Mouse (Mus musculus) urinary bladder, adult 18-20 months (tissue): ENCODE data around the gene Lcn4.

Experiments
- DNase-seq, 2 experiments: peaks; one replicate each; pipeline ENCODE4 v3.0.0; 2022; ENCODE audit warnings: low spot score in 2 of 2, mixed read lengths in 2 of 2

Gene Lcn4

DNA sequence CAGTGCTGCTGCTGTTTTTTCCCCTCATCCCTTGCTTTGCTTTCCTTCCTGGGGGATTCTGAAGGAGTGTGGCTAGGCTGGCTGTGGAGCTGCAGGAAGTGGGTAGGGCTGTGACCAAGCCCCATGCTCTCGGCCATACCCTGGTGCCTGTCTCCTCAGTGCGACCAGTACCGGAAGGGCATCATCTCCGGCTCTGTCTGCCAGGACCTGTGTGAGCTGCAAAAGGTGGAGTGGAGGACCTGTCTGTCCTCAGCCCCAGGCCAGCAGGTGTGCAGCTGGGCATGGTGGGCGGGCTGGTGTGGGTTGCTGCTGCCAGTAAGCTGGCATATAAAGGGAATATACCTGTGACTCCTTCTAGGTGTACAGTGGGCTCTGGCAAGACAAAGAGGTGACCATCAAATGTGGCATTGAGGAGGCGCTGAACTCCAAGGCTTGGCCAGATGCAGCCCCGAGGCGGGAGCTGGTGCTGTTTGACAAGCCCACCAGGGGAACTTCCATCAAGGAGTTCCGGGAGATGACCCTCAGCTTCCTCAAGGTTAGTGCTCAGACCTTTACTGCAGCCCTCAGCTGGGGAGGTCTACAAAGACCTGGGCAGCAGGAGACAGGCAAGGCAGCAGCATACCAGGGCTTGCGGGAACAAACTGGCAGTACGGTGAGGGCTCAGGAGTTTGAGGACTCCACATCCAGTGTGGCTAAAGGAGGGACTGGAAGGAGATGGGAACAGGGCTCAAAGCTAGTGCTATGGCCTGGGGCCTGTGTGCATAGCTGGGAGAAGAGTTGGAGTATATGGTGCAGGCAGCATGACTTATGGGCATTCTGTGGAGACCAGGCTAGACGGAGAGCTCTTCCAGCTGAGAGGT lies 36.2 kb downstream of the Lcn4 start:
- DNase-seq = no peak

GRCm38 (mm10) chr2:26633953-26634530 lies 37.0 kb downstream of the Lcn4 start:
- DNase-seq = no peak

- no peak for DNase-seq
These were observed 38.3 kb downstream of the Lcn4 start for GRCm38 (mm10) chr2:26632541-26633395.

DNA sequence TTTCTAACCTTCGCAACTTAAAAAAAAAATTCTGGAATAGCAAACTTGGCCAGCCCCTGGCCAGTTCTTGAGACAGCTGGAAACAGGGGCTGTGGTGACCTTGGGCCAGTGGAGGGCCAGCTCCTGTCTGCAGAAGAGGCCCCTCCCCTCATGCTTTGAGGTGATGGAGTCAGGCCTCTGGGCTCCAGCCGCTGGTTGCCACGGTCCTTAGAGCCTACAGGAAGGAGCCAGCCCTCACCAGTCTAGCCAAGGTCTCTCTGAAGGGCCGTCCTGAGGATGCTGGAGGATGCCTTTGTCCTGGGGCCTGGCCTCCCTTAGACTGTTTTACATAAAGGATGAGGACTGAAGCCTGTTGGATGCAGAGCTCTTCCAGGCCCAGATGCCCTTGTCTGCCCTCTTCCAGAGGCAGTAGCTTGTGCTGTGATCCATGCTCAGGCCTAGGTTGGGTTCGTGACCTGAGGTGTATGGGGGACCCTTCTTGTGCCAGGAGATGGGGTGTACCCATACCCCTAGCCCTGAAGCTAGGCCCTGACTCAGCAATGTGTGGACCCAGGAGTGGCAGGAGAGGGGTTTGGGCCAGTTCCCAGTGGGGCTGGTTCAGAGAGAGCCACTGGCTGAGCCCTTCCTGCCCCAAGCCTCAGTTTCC lies 42.2 kb downstream of the Lcn4 start:
- DNase-seq = no peak

GRCm38 (mm10) chr2:26627921-26628739 lies 43.0 kb downstream of the Lcn4 start, which contains the start of gene Fam69b:
Fam69b (plus strand) TSS chr2:26628457.
- peak; percentile 27 to 42 for DNase-seq

DNA sequence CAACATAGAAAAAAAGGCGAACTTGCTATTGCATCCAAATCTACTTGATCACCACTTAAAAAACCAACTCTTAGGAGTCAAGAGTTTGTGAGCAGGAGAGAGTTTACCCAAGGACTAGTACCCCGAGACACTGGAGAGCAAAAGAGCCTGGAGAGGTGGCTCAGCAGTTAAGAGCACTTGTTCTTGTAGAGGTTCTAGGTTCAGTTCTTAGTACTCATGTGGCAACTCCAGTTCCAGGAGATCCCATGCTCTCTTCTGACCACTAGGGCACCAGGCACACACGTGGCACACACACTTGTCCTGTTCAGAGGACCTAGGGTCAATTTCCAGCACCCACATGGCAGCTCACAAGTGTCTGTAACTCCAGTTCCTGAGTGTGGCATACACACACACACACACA lies 45.0 kb downstream of the Lcn4 start:
- no peak for DNase-seq

DNA sequence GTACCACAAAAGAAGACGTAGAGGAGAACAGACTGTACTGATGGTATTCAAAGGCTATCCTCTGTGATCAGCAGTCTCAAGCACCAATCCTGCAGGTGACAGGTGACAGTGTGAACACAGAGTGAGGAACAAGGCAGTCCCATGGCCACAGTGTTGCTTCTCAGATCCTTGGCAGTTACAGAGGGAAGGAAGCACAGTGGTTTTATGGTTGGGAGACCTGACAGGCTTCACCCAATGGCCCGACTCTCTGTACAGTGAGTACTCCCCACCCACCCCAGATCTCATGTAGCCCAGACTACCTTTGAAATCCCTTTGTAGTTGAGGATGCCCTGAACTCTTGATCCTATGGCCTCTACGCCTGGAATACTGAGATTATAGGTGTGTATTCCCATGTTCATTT lies 45.7 kb downstream of the Lcn4 start:
- no peak for DNase-seq

- DNase-seq = no peak
These were observed 48.1 kb downstream of the Lcn4 start for GRCm38 (mm10) chr2:26622984-26623383.

DNA sequence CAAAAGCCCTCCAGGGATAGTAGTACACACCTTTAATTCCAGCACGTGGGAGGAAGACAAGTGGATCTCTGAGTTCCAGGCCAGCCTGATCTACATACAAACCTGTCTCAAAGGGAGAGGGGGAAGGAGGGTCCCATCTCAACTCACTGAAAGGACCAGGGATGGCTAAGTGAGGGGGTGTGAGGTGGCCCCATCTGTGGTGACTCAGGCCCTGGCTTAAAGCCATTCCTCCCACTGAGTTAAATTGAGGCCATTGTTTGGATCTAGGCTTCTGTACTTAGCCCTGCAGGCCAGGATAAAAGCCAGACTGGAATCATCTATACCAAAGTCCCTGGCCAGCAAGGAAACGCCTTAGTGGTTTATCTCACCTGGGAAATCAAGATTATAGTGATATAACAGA lies 49.8 kb downstream of the Lcn4 start:
- no peak for DNase-seq

GRCm38 (mm10) chr2:26617928-26618327 lies 53.2 kb downstream of the Lcn4 start:
- no peak for DNase-seq
